Mouse (Mus musculus): ENCODE results near the gene Cpox.

Gene Cpox

DNA sequence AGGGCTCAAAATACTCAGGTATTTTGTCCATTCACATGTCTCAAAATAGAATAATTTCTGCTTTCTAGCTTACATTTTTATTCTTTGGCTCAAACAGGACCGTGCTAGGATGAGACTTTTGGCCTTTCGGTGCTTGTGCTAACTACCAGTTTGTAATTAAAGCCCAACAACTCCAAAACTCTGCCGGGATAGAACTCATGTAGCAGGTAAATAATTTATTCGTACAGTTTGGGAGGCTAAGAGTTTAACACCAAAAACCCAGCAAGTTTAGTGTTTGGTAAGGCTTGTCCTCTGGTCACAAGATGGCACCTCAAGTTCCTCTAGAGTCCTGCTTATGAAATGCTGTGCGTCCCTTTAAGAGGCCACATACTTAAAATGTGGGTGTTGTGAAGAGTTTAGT lies 70.7 kb downstream of the Cpox start:
- no peak for DNase-seq (ENCODE audit: low read depth in 1 of 2, low spot score in 2 of 2)

DNA sequence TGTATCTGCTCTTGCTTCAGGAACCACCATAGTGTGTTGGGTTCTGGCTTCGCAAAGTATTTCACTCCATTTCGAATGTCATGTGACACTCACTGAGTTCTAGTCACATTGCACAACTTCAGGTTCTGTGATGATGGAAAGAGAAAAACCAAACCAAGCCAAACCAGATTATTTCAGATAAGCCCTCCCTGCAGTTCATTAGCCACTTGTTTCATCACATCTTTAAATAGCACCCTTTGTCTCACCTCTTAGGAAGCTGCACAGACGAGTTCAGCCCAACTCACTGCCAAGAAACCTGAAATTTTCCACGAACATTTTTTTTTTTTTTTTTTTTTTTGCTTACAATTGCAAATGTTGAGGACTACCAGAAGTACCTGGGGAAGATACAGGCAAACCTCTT lies 76.6 kb downstream of the Cpox start:
- DNase-seq (ENCODE audit: low read depth in 1 of 2, low spot score in 2 of 2) = no peak

DNA sequence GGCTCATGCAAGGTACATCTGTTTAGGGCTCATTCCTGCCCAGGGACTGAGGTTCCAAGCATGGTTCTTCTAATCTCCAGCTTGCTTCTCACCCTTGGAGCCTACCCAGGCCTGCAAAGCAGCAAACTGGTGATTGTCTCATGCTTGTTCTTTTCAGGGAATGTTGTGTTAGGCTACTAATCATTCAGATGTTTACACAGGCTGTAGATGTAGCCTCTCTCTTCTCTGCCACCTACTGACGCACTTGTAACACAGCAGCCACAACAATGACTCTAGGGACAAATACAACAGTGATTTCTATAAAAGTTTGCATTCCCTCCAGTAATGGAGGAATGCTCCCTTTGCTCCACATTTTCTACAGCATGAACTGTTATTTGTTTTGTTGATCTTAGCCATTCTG lies 81.2 kb downstream of the Cpox start:
- no peak for DNase-seq (ENCODE audit: low read depth in 1 of 2, low spot score in 2 of 2)

DNA sequence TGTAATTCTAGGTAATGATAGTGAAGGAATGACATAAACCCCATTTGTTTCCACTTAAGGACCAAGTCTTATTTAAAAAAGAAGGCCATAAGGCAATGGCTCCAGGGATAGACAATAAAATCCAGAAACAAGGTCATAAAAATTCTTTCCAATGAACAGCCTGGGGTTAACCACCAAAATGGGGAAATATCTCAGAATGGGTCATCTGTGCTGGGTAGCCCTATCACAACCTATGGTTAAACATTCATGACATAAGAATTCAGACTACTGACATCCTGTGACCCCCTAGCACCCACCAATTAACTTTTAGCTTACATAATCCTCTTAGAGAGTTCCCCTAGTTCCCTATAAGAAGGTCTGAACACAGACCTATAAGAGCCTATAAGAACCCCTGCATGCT lies 86.1 kb downstream of the Cpox start:
- DNase-seq (ENCODE audit: low read depth in 1 of 2, low spot score in 2 of 2) = no peak

DNA sequence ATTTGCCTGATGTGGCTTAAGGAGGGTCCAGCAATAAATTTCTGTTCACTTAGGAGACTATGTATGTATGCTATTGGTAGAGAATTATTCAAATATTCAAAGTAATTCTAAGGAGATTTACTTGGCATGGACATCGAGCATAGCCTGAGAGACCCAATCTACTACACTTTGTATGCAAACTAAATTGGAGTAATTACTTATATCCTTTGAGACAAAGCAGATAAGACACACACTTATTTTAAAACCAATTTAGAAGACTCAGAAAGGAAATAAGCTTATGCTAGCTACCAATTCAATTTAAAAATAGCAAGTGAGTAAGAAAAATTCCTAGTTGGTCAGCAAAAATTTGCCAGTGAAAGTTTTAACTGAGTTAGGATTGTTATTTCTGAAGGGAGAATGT lies 93.0 kb downstream of the Cpox start, which contains the start of gene Olfr172:
Gene Olfr172 (minus strand): TSS at position 101 of the 400 bp plus-strand sequence.
- DNase-seq (ENCODE audit: low read depth in 1 of 2, low spot score in 2 of 2) = no peak

All from monocyte, adult 2 months (primary cell).